Mouse (Mus musculus): ENCODE measurements around the gene Efr3b.

DNA sequence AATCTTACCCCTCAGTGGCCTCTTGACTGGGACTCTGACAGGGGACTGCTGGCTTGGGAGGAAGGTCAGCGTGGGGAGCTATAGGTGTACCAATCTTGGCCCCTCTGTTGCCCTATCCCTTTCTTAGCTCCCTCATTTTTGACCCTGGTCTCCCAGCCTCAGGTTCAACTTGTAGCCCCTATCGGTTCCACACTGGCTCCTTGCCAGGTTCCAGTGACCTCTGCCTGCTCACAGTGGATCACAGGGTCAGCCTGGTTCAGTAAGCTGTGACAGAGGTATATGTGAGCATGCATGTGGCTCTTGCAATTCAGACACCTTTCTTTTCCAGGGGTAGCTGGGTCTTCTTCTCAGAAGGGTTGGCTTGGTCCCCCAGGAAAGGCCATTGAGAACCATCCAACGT is 122.9 kb downstream of the Efr3b start:
- TF ChIP-seq CTCF (IDR thresholded peaks at IDR 0.05; ENCODE audit: extremely low read depth, insufficient read length, insufficient replicate concordance, low read depth, low read length) (no peak), POLR2A (IDR thresholded peaks at IDR 0.05; ENCODE audit: low read depth, low read length) (no peak)

Measured in small intestine, adult 2 months (tissue).